Mouse (Mus musculus) heart, postnatal 0 days (tissue): ENCODE measurements around the gene Dnajb11. TPM values are rescaled to one million over a fixed set of nuclear protein-coding genes. Genes with fewer than 3 reads are reported as not detected.

ENCODE experiments used
- ATAC-seq: fragments of 200-750 bp; cut with Nextera tagmentation; 2 replicates; pipeline ENCODE4 v1.8.0; 2017; ENCODE audit warnings: low read depth, moderate number of reproducible peaks, moderate library complexity; ENCODE audit not compliant: insufficient read depth
- DNase-seq: peaks from one replicate; pipeline ENCODE4 v3.0.0-alpha.2; 2016; ENCODE audit warnings: low spot score
- H3K27ac ChIP-seq: fragments of 300-500 bp; sonication (generic); 2 replicates; pipeline ENCODE4 v1.5.1; 2014; ENCODE audit warnings: low read depth, mild to moderate bottlenecking
- H3K27me3 ChIP-seq: fragments of 300-500 bp; sonication (generic); 2 replicates; pipeline ENCODE4 v1.6.1; 2014; ENCODE audit warnings: low read length, mixed read lengths; ENCODE audit not compliant: control insufficient read depth, insufficient read depth
- H3K36me3 ChIP-seq: fragments of 300-500 bp; sonication (generic); replicated peaks from 2 replicates; pipeline ENCODE4 v1.6.1; 2014; ENCODE audit warnings: low read length, mixed read lengths; ENCODE audit not compliant: control insufficient read depth, insufficient read depth
- H3K4me1 ChIP-seq: fragments of 300-500 bp; sonication (generic); 2 replicates; pipeline ENCODE4 v1.6.1; 2014; ENCODE audit warnings: antibody characterized with exemption; ENCODE audit not compliant: control insufficient read depth, insufficient read depth
- H3K4me2 ChIP-seq: fragments of 300-500 bp; sonication (generic); 2 replicates; pipeline ENCODE4 v1.6.1; 2014; ENCODE audit warnings: low read depth, mild to moderate bottlenecking, low read length, moderate library complexity
- H3K4me3 ChIP-seq: fragments of 300-500 bp; sonication (generic); 2 replicates; pipeline ENCODE4 v1.5.1; 2014; ENCODE audit warnings: low read depth, low read length
- H3K9ac ChIP-seq: fragments of 300-500 bp; sonication (generic); replicated peaks from 2 replicates; pipeline ENCODE4 v1.6.1; 2014; ENCODE audit warnings: low read depth, low read length, mixed read lengths
- H3K9me3 ChIP-seq: fragments of 300-500 bp; sonication (generic); replicated peaks from 2 replicates; pipeline ENCODE4 v1.6.1; 2016; ENCODE audit warnings: low read length; ENCODE audit not compliant: control insufficient read depth
- CTCF ChIP-seq: IDR thresholded peaks from 2 replicates; pipeline ENCODE4 v1.5.1; 2016; ENCODE audit warnings: antibody characterized with exemption, control low read depth, low read depth
- EP300 ChIP-seq: IDR thresholded peaks from 2 replicates; pipeline ENCODE4 v1.6.1; 2016; ENCODE audit warnings: antibody characterized with exemption, low read depth
- WGBS: fragments of 180-500 bp; shearing (Covaris S2); extraction: QIAGEN DNeasy Blood & Tissue Kit; methylation state at CpG from one replicate; pipeline ENCODE4 v1.1.7; 2014; 5-methylcytosine and 5-hydroxymethylcytosine counted together
- polyA plus RNA-seq: library from polyadenylated mRNA; unstranded; fragments of >200 nt; fragmentation: Nextera tagmentation; extraction: Ambion mirVana; gene quantifications from 2 replicates; pipeline ENCODE4 v1.2.1, GENCODE M21; 2015
- total RNA-seq: library from RNA; depleted of rRNA; stranded (reverse); fragments of >200 nt; gene quantifications from 2 replicates; pipeline ENCODE4 v1.2.3, GENCODE M21; 2014; ENCODE audit warnings: low replicate concordance

Dnajb11 gene
- total and polyA plus RNA-seq, 2 experiments from 2014 or later = 27.7 to 56.2 TPM

- 66% methylated on average over 5 of the region's 5 CpGs for WGBS
- no peaks in the 10 kb centered on the region for H3K4me1 ChIP-seq
- H3K9me3 ChIP-seq = no peaks in the 10 kb centered on the region
- no peaks in the 10 kb centered on the region for H3K27me3 ChIP-seq
- H3K9ac ChIP-seq = no peak overlapping the region
- H3K4me2 ChIP-seq = no peak overlapping the region
- no peak for TF ChIP-seq CTCF
- TF ChIP-seq EP300 = no peak
- H3K36me3 ChIP-seq = no peaks in the 10 kb centered on the region
- no peak overlapping the region for H3K27ac ChIP-seq
- no peak for ATAC-seq
- DNase-seq = no peak
- H3K4me3 ChIP-seq = no peak overlapping the region
Observed at GRCm38 (mm10) chr16:22883441-22883840, 25.8 kb downstream of the Dnajb11 start.

GRCm38 (mm10) chr16:22885356-22885755 is 27.7 kb downstream of the Dnajb11 start:
- Histone ChIP-seq H3K36me3 (no peaks in the 10 kb centered on the region), H3K4me1 (no peaks in the 10 kb centered on the region), H3K4me2 (no peak overlapping the region), H3K9me3 (no peaks in the 10 kb centered on the region), H3K9ac (no peak overlapping the region), H3K27ac (no peak overlapping the region), H3K27me3 (no peaks in the 10 kb centered on the region), H3K4me3 (no peak overlapping the region)
- TF ChIP-seq EP300 (no peak), CTCF (no peak)
- ATAC-seq (no peak), DNase-seq (no peak)
- WGBS = 31% methylated on average over 4 of the region's 4 CpGs

GRCm38 (mm10) chr16:22886726-22887125 is 29.1 kb downstream of the Dnajb11 start:
- H3K27ac ChIP-seq = no peak overlapping the region
- WGBS = 56% methylated on average over 3 of the region's 3 CpGs

GRCm38 (mm10) chr16:22888835-22889234 is 31.2 kb downstream of the Dnajb11 start:
- DNase-seq (no peak), ATAC-seq (no peak)
- WGBS = 70% methylated on average over 4 of the region's 4 CpGs
- no peaks in the 10 kb centered on the region for H3K36me3 ChIP-seq
- H3K27ac ChIP-seq = no peak overlapping the region
- H3K4me3 ChIP-seq = no peak overlapping the region
- H3K4me2 ChIP-seq = no peak overlapping the region
- no peak overlapping the region for H3K9ac ChIP-seq
- H3K27me3 ChIP-seq = no peaks in the 10 kb centered on the region
- no peaks in the 10 kb centered on the region for H3K4me1 ChIP-seq
- TF ChIP-seq CTCF = no peak
- TF ChIP-seq EP300 = no peak
- H3K9me3 ChIP-seq = no peaks in the 10 kb centered on the region

More at GRCm38 (mm10) chr16:22886726-22887125, 29.1 kb downstream of the Dnajb11 start:
- no peak overlapping the region for H3K4me2 ChIP-seq
- no peak overlapping the region for H3K4me3 ChIP-seq
- H3K27me3 ChIP-seq = no peaks in the 10 kb centered on the region
- ATAC-seq (no peak), DNase-seq (no peak)
- H3K9me3 ChIP-seq = no peaks in the 10 kb centered on the region
- no peak overlapping the region for H3K9ac ChIP-seq
- H3K4me1 ChIP-seq = no peaks in the 10 kb centered on the region
- no peak for TF ChIP-seq EP300
- TF ChIP-seq CTCF = no peak
- no peaks in the 10 kb centered on the region for H3K36me3 ChIP-seq

- H3K9ac ChIP-seq = no peak overlapping the region
- H3K4me1 ChIP-seq = no peaks in the 10 kb centered on the region
- no peak for TF ChIP-seq EP300
- TF ChIP-seq CTCF = no peak
- no peak overlapping the region for H3K27ac ChIP-seq
- H3K4me3 ChIP-seq = no peak overlapping the region
- no peaks in the 10 kb centered on the region for H3K9me3 ChIP-seq
- WGBS = 64% methylated on average over 8 of the region's 8 CpGs
- DNase-seq = no peak
- ATAC-seq = no peak
- H3K27me3 ChIP-seq = no peaks in the 10 kb centered on the region
- H3K36me3 ChIP-seq = no peaks in the 10 kb centered on the region
- H3K4me2 ChIP-seq = no peak overlapping the region
Observed at GRCm38 (mm10) chr16:22889716-22890115, 32.1 kb downstream of the Dnajb11 start.

GRCm38 (mm10) chr16:22890683-22891510 is 33.3 kb downstream of the Dnajb11 start, which contains the start of gene Ahsg:
Gene Ahsg, plus strand, starts transcription at chr16:22891277.
- Histone ChIP-seq H3K36me3 (no peaks in the 10 kb centered on the region), H3K9ac (no peak within 1 kb of the TSS), H3K4me2 (no peak within 1 kb of the TSS), H3K27ac (no peak within 1 kb of the TSS), H3K4me1 (no peaks in the 10 kb centered on the region), H3K27me3 (no peaks in the 10 kb centered on the region), H3K4me3 (no peak within 1 kb of the TSS), H3K9me3 (no peaks in the 10 kb centered on the region)
- TF ChIP-seq CTCF (no peak), EP300 (no peak)
- no peak for DNase-seq
- 71% methylated on average over 11 of the region's 11 CpGs for WGBS
- no peak for ATAC-seq
